Mouse (Mus musculus) adrenal gland, adult 18-20 months (tissue): ENCODE measurements around the gene Mustn1. TPM values are rescaled to one million over a fixed set of nuclear protein-coding genes. Genes with fewer than 3 reads are reported as not detected.

Source experiments
- total RNA-seq, 2 experiments: library from RNA; stranded (reverse); gene quantifications; 1 replicate in 1 of 2; 2 replicates in 1 of 2; pipeline ENCODE4 v1.2.3; 2021

Mustn1 gene
- total RNA-seq, 2 experiments from 2014 or later, result 2.5 to 6.0 TPM

Other genes starting within 250 kb of the Mustn1 start
- gene Rft1, start 224.8 kb upstream of the Mustn1 start, total RNA-seq, result 10 to 100 TPM; 20.8 to 35.3 TPM
- 10 to 100 TPM; 25.9 to 27.6 TPM for gene Sfmbt1, start 164.4 kb upstream of the Mustn1 start, total RNA-seq
- gene Tmem110, start 53.6 kb upstream of the Mustn1 start, total RNA-seq, result 10 to 100 TPM; 16.9 to 25.7 TPM
- gene Itih4, start 7.3 kb downstream of the Mustn1 start, total RNA-seq, result 10 to 100 TPM in 1 of 2 experiments, 1 to 10 TPM in 1; 2.8 to 15.2 TPM
- gene Itih3, start 44.6 kb downstream of the Mustn1 start, total RNA-seq, result under 1 TPM; 0.74 to 0.96 TPM
- gene Itih1, start 64.1 kb downstream of the Mustn1 start, total RNA-seq, result not detected
- 10 to 100 TPM; 10.3 to 11.8 TPM for gene Nek4, start 72.2 kb downstream of the Mustn1 start, total RNA-seq
- gene Glt8d1, start 122.2 kb downstream of the Mustn1 start, total RNA-seq, result 10 to 100 TPM; 44.7 to 51.0 TPM
- gene Spcs1, start 122.5 kb downstream of the Mustn1 start, total RNA-seq, result 100 to 1,000 TPM; 210 to 259 TPM
- 10 to 100 TPM; 38.5 to 48.1 TPM for gene Pbrm1, start 139.9 kb downstream of the Mustn1 start, total RNA-seq
- 100 to 1,000 TPM; 103 to 127 TPM for gene Gnl3, start 140.0 kb downstream of the Mustn1 start, total RNA-seq
- 10 to 100 TPM; 63.6 to 81.3 TPM for gene Smim4, start 249.8 kb downstream of the Mustn1 start, total RNA-seq